Mouse (Mus musculus) urinary bladder, adult 2 months (tissue): ENCODE data around the gene St6galnac6. TPM values are rescaled to one million over a fixed set of nuclear protein-coding genes. Genes with fewer than 3 reads are reported as not detected.

Source experiments
- DNase-seq: peaks from one replicate; pipeline ENCODE4 v3.0.0; 2022; ENCODE audit warnings: low spot score
- polyA plus RNA-seq: library from polyadenylated mRNA; depleted of rRNA; stranded (reverse); fragments of >200 nt; gene quantifications from 2 replicates; pipeline ENCODE4 v1.2.3, GENCODE M21; 2012

The St6galnac6 gene
- polyA plus RNA-seq, 1 experiment = 20.8 TPM

DNA sequence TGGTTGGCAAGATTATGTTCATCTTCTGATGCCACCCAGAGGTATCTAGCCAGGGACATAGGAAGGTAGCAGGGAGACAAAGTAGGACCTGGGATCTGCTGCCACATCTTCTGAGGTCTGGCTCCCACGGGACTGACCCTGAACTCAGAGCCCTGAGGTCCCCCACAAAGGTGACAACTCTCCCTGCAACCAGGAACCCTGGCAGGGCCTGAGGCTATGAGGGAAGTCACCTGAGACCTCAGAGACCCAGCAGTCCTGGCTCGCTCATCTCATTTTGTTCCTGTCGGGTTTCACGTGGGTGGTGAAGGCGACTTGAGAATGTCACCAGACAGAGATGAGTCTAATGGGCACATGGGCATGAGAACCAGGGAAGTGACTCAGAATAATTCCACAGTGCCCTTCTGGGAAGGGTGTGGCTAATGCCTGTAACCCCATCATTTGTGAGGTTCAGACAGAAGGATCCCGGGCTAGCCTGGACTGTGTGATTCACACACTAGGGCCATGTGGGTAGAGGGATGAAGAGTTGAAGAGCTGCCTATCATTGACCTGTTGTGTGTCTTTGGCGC is 14.3 kb upstream of the St6galnac6 start:
- DNase-seq = no peak

DNA sequence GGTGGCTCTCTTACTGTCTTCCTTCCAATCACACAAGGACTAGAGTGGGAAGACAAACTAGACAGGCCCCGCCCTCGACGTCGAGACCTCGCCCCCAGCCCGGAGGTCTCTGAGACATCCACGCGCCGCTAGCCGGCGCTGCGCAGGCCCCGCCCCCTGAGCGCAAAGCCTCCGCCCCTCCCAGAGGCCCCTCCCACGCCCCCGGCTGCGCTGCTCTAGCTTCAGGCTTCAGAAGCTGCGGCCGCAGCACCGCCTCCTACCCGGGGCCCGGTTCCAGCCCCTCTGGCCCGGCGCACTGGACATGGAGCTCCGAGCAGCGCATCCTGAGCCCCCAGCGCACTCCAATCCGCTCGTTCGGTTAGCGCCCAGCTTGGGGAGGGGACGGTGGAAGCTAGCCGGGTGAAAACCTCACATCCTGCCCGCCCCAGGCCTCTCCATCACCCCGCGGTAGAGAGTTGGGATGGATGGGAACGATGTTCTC is 12.6 kb upstream of the St6galnac6 start, which contains the start of gene St6galnac4:
Gene St6galnac4, plus strand, starts transcription at position 225 of the 481 bp plus-strand sequence.
- DNase-seq = peak; percentile 62

DNA sequence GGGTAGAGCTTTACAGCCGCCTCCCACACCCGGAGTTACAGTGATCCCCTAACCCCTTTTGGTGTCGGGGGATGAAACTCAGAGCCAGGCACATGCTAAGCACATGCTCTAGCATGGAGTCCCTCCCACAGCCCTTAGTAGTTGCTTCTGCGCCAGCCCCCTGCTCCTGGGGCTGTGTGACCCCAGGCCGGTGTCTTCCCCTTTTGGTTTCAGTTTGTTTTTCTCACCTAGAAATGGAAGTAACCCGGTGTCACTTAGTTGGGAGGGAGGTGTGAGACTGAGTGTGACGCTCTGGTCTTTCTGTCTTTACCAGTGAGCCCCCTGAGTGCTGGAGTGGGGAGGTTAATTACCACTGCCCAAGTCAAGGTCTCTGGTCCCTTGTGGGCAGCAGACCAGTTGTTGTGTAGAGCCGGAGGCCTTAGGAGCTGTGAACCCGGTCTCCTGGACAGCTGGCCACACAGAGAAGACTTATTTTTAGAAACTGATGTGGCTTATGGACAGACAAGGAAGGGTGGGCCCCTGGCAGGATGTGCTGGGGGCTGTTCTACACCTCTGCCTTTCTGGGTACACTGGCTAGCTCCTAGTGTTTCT is 11.7 kb upstream of the St6galnac6 start:
- DNase-seq = no peak

DNA sequence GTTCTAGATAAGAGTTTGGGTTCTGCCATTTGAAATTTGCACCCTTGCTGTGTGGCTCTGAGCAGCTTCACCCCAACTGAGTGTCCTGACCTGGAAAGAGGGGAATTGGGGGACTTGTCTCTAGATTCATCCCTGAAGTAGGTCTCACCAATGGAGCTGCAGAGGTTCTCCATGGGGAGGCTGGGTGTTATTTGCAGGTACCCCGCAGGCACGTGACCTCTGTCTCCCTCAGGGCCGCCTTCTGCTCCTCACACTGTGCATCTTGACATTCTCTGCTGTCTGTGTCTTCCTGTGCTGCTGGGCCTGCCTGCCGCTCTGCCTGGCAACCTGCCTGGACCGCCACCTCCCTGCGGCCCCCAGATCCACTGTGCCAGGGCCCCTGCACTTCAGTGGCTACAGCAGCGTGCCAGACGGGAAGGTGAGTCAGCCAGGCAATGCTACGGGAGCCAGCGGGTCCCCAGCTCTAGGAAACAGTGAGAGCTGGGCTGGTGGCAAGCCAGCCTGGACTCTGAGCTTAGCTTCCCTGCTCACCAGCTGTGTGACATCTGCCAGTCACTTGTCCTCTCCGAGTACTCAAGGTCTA is 10.2 kb upstream of the St6galnac6 start:
- DNase-seq = no peak

DNA sequence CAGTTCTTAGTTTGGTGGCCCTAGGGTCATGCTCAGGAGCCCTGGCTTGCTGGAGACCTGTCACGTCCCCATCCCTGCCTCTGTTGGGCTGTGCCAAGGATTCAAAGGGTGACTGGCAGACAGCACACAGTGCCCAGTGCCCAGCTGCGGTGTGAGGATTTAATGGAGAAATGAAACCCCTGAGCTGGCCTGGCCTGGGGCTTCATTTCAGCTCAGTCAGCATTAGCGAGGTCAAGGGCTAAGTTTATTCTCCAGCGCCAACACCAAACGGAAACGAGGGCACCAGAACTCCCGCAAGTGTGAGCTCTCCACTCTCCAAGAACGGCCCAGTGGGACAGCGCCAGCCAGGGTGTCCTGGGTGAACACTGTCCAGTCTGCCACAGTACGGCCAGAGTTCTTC is 9.3 kb upstream of the St6galnac6 start:
- no peak for DNase-seq

DNA sequence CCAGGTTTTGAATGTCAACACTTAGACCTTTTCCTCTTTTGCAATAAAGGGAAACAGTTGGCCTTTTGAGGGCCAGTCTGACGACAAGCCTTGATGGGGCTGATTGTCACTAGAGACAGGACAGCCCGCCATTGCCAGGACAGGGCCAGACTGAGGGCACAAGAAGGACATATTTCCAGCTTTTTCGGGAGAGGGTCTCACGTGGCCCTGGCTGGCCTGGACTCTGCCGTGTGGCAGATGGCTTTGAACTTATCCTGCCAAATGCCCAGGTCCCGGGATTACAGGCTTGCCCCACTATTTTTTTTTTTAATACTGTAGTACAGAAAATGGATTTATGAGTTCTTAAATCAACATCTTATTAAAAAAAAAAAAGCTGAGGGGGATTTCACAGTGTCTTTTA is 8.3 kb upstream of the St6galnac6 start:
- no peak for DNase-seq

DNA sequence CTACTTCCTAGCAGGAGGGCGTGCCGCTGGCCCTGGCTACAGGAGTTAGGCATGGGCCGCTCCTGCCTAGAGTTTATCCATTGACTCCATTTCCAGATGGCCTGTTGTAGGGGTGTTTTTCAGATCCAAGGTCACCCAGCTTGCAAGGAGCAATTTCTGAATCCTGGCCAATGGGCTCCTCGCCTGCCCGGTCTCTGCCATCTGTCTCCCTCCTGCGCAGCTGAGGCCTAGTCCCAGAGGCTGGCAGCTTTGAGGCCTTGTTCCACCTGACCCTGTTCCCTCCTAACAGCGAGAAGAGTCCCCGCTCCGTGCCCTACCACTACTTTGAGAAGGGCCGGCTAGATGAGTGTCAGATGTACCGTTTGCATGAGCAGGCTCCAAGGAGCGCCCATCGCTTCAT is 2.8 kb upstream of the St6galnac6 start:
- no peak for DNase-seq

DNA sequence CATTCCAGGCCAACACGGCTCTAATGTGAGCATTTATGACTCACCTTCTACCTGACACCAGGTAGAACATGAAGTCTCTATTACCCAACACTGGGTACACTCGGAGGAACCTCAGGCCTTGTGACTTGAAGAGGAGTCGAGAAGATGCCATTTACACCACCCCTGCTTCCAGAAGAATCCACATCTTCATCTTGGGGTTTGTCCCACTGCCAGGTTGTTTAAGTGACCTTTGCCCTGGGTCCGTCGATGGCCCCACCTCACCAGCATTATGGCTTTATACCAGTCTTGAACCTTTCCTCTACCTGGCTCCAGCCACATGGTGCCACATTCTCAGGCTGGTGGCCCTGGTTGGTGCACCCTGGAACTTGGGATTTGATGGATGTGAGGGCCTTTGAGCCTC is 2.3 kb upstream of the St6galnac6 start:
- DNase-seq = no peak

DNA sequence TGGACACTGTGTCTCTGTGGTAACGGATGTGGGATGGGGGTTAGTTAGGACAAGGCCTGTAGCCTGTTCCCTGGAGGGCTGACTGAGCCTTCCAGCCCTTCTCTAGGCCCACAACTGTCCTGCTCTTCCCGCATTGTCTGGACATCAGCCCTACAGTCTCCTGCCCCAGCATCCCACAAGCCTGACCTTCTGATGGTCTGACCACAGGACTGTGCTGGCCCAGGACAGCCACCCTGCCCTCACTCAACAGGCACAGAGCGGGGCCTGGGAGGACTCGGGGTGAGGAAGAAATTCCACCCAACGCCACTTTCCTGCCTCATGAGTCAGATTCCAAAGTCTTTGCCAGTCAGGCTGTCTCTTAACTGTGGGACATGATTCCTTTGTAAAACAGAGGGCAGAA is 1.8 kb upstream of the St6galnac6 start:
- DNase-seq = no peak

DNA sequence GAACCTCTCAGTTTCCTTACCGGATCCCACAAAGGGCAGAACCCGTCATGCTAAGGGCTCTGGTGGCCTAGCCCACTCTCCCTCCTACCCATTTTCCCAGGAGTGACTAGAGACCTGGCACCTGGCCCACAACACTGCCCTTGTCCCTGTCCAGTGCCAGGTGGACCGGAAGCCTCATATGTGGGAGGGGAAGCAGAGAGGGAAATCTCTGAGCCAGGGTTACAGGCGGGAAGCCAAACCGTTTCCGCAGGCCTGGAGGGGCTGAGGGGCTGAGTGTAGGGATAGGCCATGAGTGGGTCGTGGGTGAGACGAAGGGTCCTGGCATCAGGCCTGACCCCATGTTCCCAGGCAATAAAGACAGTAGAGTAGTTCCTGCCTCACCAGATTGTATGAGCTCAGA is 1.0 kb upstream of the St6galnac6 start:
- DNase-seq = no peak

DNA sequence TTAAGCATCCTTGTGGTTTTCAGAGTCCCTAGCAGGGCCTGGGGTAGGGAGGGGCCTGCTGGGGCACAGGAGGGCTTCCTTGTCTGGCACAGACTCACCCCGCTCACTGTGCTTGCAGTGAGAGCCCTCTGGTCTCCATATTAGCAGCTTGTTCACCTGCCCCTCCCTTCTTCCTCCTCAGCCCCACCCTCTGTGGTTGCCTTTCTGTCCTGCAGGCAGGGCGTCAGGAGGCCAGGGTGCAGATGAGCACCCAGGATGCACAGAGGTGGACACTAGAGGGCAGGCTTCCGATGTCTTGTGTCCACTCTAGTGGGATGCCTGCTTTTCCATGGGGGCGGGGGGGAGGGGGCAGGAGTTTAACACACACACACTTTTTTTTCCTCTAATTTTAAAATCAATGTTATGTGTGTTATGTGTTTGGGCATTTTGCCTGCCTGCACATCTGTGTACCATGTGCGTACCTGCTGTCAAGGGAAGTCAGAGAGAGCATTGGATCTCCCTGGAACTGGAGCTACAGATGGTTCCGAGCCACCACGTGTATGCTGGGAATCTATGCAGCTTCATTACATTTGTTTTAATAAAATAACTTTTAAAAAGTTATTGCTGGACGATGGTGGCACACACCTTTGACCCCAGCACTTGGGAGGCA is 2.0 kb downstream of the St6galnac6 start:
- DNase-seq = no peak

DNA sequence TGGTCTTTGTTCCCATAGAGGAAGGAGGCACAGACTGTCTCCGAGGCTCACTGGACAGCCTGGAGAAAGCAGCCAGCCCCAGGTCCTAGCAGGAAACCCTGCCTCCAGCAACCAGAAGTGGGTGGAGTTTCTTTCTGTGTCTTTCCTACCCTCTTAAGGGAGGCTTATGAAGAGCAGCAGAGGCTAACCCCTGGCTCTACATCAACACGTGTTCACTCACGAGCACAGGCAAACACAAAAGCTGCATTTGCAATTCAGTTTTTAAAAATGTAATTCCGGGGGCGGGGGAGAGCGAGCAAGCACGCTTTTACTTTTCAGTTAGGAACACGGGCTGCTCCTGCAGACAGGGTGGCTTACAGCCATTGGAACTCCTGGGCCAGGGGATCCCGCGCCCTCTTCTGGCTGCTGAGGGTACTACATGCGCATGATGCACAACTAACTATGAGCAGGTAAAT is 3.1 kb downstream of the St6galnac6 start:
- DNase-seq = peak; percentile 80

DNA sequence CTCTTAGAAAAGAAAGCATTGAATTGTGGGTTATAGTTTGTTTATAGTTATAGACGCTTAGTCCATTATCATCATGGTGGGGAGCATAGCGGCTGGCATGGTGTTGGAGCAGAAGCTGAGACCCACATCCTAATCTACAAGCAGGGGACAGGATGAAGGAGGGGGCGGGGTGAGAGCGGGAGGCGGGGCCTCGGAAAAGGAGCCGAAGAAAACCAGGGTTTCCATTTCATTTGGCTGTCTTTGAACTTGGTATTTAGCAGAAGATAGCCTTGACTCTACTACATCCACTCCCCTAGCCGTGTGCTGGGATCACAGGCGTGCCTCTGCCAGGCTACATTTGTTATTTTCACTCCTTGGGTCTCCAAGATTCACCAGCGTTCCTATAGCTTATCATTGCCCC is 5.1 kb downstream of the St6galnac6 start:
- DNase-seq = no peak

DNA sequence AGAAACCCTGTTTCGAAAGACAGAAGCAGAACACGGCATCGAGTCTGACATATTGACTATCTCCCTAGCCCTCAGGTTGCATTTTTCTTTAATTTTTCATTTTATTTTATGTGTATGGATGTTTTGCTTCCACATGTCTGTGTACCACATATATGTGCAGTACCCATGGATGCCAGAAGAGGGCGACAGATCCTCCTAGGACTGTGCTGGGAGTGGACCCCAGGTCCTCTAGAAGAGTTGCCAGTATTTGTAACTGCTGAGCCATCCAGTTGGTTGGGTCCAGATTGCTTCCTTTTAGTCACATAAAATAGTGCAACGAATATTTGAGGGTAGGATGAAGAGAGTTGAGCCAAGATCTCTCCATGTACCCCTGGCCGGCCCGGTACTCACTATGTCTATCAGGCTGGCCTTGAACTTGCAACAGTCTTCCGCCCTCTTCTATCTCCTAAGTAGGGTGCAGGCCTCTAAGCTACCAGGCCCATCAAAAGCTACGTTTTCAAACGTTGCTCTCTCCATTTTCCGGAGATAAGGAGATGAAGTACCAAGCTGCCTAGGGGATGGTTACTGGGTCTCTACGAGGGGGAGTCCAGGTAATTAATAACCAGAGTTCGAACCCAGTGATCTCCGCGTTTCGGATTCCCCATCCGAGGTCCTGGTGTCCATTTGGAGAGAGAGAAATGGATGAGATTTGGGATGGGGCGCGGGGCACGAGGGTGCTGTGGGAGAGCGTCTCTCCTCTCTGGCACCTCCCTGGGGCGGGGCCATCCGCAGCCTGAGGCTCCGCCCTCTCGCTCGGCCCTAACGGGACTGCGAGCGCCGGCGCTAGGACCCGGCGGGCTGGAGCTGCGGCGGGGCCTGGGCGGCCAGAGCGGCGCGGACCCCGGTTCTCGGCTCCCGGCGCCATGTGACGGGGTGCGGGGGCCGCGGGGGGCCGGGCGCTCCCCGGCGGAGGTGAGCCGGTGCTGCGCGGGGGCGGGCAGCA is 6.9 kb downstream of the St6galnac6 start:
- DNase-seq = peak; percentile 64

DNA sequence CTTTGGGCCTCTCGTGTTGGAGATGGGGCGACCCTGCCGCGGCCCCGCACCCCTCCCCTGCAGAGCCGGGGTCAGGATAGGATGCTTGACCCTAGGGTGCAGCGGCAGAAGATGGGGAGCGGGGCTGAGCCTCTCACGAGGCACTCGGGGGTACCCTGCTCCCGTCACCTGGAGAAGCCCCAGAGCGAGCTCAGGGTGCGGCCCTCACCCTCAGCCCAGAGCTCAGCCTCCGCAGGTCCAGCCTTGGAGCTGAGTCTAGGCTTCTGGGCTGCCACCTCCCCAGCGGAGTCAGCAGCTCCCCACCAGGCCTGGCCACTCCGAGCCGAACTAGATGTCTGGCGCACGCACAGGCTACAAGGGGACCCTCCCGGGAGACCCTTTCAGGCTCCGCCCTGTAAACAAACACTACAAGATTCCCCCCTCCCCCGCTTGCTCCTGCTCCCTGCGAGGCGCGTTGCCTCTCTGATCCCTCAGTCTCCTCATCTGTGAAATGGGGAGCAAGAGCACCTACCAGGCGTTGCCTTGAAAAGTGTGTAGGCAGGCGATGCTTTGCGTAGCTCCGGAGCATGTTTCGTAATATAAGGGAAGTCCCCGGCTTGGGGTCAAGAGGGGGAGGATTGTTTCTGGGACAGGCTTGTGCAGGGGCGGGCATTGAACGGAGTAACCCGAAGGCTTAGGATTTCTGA is 7.9 kb downstream of the St6galnac6 start:
- peak; percentile 41 for DNase-seq

DNA sequence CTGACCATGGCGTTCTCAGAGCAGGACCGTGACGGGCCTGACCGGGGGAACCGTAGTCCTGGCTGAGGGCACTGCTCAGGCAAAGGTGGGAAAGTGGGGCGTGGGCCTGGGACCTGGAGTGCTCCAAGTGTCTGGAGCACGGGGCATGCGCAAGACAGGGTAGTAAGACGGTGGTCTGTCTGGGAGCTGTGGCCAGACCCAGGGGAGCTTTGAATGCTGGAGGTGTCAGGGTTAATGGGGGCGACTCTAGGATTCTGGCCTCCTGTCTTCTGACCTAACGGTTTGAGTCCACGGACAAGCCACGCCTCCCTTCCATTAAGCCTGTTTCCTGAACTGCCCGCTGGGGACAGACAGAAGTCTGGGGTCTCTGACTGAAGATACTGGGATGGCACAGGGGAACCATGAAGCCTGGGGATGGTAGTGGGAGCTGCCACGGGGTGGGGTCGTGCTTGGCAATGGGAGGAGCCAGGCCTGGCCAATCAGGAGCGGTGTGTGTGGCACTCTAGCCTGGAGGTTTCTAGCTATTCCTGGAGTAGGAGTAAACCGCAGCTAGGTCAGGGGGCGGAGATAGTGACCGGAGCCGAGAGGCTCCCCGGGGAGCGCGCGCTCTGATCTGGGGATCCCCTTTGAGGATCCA is 8.8 kb downstream of the St6galnac6 start:
- peak; percentile 54 for DNase-seq

DNA sequence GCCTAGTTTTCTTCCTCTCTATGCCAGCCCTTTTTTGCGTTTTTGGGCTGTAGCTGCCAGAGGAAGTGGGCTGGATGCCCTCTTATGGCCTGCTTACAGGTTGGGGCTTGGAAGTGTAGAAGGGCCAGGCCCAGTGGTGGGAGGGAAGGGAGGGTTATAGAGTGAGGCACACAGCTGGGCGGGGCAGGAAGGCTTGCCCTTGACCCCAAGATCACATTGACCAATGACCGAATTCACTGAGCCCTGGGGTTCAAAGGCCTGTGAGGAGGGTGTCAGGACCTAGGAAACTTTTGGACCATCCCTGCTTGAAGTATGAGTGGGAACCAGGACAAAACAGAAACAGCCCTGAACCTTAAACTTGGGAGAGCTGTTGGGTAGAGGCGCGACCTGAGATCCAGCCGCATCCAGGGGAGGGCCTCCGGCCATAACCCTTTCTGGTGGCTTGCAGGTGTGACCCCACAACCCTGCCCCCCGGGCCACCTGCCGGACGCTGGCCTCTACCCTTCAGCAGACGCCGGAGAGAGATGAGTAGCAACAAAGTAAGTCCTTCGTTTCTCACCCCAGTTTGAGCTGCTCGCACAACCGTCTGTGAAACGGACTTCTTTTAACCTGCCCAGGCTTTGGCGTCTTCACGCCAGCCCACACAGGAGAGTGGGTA is 9.4 kb downstream of the St6galnac6 start:
- no peak for DNase-seq

DNA sequence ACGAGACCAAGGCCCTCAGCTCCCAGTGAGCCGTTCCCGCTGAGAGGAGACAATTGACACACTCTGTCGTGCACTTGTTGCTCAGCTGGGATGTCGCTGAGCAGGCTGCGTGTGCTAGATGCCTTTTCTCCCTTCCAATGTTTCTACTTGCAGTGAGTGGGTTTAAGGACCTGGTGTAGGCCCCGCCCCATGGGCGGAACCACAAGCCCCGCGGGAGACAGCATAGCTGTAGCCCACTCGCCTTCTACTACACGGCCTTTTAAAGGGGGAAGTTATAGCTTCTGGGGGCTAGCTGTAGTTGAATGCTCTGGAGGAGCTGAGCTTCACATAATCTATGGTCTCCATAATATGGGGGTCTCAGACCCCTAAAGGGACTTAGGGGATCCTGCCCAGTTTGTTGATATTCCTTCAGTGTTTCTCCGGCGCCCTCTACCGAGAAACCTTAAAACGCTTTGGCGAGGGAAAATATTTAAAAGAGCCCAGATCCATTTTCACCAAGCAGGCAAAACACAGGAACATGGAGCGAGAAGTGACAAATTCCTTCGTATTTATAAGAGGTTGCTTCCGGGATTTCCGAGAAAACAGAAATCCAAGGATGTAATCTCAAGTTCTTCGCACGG is 11.2 kb downstream of the St6galnac6 start:
- no peak for DNase-seq

DNA sequence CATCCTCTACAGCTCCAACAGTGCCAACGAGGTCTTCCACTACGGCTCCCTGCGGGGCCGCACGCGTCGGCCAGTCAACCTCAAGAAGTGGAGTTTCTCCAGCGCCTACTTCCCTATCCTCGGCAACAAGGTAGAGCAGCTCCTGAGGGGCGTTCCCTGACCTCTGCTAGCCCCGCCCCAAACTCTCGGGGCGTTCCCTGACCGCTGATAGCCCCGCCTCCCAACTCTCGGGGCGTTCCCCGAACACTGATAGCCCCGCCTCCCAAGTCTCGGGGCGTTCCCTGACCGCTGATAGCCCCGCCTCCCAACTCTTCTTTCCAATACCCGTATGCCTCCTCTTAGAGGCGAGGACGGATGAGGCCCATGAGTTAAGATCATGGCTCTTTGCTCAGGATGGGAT is 12.8 kb downstream of the St6galnac6 start:
- DNase-seq = no peak

DNA sequence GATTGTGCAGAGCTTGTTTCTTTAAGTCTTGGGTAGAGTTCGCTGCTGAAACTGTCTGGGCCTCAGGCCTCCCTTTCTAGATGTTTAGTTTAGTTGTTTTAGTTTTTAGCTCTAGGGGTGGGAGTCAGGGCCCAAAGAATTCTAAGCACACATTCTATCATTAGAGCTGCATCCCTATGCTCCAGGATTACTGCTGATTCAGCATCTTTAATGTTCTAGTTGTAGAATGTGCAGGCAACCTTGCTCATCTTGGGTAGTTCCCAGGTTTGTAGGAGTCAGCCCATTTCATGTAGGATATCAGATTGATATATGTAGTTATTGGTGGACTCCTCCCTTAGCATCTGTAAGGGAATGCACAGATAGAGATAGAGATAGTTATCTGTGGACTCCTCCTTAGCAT is 17.6 kb downstream of the St6galnac6 start:
- DNase-seq = no peak
